Mouse (Mus musculus): Measurements from ENCODE around the gene Snx33. TPM values are rescaled to one million over a fixed set of nuclear protein-coding genes. Genes with fewer than 3 reads are reported as not detected.
"Not testable (repeated sequence)": the region's sequence is repeated elsewhere in the genome, so short reads cannot be mapped to it uniquely, and the experiment has no call there.

The Snx33 gene
- total and polyA plus RNA-seq, 2 experiments from 2014 or later = 1.3 to 5.8 TPM

DNA sequence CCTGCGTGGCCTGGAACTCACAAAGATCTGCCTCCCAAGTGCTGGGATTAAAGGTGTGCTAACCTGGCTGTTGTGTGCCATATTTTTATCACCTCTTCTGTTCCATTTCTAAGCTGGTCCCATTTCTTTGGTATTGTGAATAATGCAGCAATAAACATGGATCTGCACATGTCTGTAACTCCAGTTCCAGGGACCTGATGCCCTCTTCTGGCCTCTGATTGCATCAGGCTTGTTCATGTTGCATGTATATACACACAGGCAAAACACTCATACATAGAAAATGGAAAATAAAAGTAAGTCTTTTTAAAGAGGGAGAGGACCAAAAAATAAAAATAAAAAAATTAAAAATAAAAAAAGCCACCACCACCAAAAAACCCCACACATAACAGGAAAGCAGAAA lies 25.4 kb upstream of the Snx33 start:
- WGBS = 97% methylated on average over 1 of the region's 1 CpGs
- H3K9ac ChIP-seq = no peak overlapping the region
- H3K4me2 ChIP-seq (ENCODE audit: low read depth) = no peak overlapping the region
- no peak overlapping the region for H3K27ac ChIP-seq (ENCODE audit: low read depth, low read length)
- H3K27me3 ChIP-seq (ENCODE audit: insufficient read depth, low read length) = no peaks in the 10 kb centered on the region
- H3K4me1 ChIP-seq (ENCODE audit: insufficient read depth) = peaks cover 3% of the 10 kb centered on the region; the same call in 1 of the 2 replicates
- TF ChIP-seq CTCF (IDR thresholded peaks at IDR 0.05; ENCODE audit: low read depth) = no peak
- H3K4me3 ChIP-seq (ENCODE audit: low read depth, low read length) = no peak overlapping the region
- 0 out of 2 replicates have a peak, but pooled peaks cover 3% of the 10 kb centered on the region for H3K36me3 ChIP-seq (ENCODE audit: insufficient read depth)
- no peaks in the 10 kb centered on the region for H3K9me3 ChIP-seq (ENCODE audit: low read length)
- ATAC-seq = no peak
- DNase-seq = no peak

- TF ChIP-seq CTCF (IDR thresholded peaks at IDR 0.05; ENCODE audit: low read depth) = no peak
- H3K36me3 ChIP-seq (ENCODE audit: insufficient read depth) = 0 out of 2 replicates have a peak, but pooled peaks cover under 1% of the 10 kb centered on the region
- peak within 1 kb of the TSS; percentile 56 for H3K9ac ChIP-seq
- 1% methylated on average over 50 of the region's 50 CpGs for WGBS
- peak within 1 kb of the TSS; percentile 52 for H3K4me3 ChIP-seq (ENCODE audit: low read depth, low read length)
- DNase-seq = peak; percentile 98
- ATAC-seq = peak; percentile 100
- H3K27ac ChIP-seq (ENCODE audit: low read depth, low read length) = peak within 1 kb of the TSS; percentile 85
- no peaks in the 10 kb centered on the region for H3K27me3 ChIP-seq (ENCODE audit: insufficient read depth, low read length)
- peaks cover 3% of the 10 kb centered on the region; the same call in 1 of the 2 replicates for H3K4me1 ChIP-seq (ENCODE audit: insufficient read depth)
- no peaks in the 10 kb centered on the region for H3K9me3 ChIP-seq (ENCODE audit: low read length)
- peak within 1 kb of the TSS; percentile 76 for H3K4me2 ChIP-seq (ENCODE audit: low read depth)
These were observed 22.5 kb upstream of the Snx33 start, which contains the start of gene Snupn for GRCm38 (mm10) chr9:56950414-56951400. Gene Snupn (plus strand): TSS chr9:56950878.

- Histone ChIP-seq H3K9me3 (ENCODE audit: low read length) (no peaks in the 10 kb centered on the region), H3K36me3 (ENCODE audit: insufficient read depth) (no peaks in the 10 kb centered on the region), H3K4me1 (ENCODE audit: insufficient read depth) (peaks cover 3% of the 10 kb centered on the region; the same call in 1 of the 2 replicates), H3K9ac (peak overlapping the region; percentile 31; the same call in 1 of the 2 replicates), H3K4me3 (ENCODE audit: low read depth, low read length) (peak overlapping the region; percentile 24), H3K27me3 (ENCODE audit: insufficient read depth, low read length) (no peaks in the 10 kb centered on the region), H3K27ac (ENCODE audit: low read depth, low read length) (no peak overlapping the region), H3K4me2 (ENCODE audit: low read depth) (peak overlapping the region; percentile 76)
- DNase-seq (peak; percentile 9), ATAC-seq (no peak)
- TF ChIP-seq CTCF (IDR thresholded peaks at IDR 0.05; ENCODE audit: low read depth) = no peak
- 35% methylated on average over 13 of the region's 13 CpGs for WGBS
These were observed 21.6 kb upstream of the Snx33 start for GRCm38 (mm10) chr9:56949767-56950166.

GRCm38 (mm10) chr9:56948699-56949098 lies 20.5 kb upstream of the Snx33 start:
- H3K9ac ChIP-seq; ATAC-seq; H3K9me3 ChIP-seq (ENCODE audit: low read length); H3K36me3 ChIP-seq (ENCODE audit: insufficient read depth); H3K27ac ChIP-seq (ENCODE audit: low read depth, low read length); H3K27me3 ChIP-seq (ENCODE audit: insufficient read depth, low read length); DNase-seq; H3K4me1 ChIP-seq (ENCODE audit: insufficient read depth); H3K4me3 ChIP-seq (ENCODE audit: low read depth, low read length); H3K4me2 ChIP-seq (ENCODE audit: low read depth): not testable (repeated sequence)
- 95% methylated on average over 5 of the region's 5 CpGs for WGBS

DNA sequence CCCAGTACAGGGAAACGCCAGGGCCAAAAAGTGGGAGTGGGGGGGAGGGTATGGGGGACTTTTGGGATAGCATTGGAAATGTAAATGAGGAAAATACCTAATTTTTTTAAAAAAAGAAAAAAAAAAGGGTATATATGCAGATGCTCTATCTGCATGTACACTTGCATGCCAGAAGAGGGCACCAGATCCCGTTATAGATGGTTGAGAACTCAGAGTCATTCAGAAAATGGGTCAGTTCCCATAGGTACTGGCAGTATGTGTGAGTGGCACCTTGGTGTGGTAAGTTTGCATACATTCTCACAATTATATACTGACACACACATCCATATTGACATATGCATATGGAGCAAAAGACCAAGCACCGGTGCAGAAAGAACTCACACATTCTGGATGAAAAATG lies 19.3 kb upstream of the Snx33 start:
- WGBS = 23% methylated on average over 3 of the region's 3 CpGs
- H3K4me2 ChIP-seq (ENCODE audit: low read depth); H3K9ac ChIP-seq; H3K27ac ChIP-seq (ENCODE audit: low read depth, low read length); H3K4me1 ChIP-seq (ENCODE audit: insufficient read depth); H3K9me3 ChIP-seq (ENCODE audit: low read length); H3K27me3 ChIP-seq (ENCODE audit: insufficient read depth, low read length); H3K36me3 ChIP-seq (ENCODE audit: insufficient read depth); H3K4me3 ChIP-seq (ENCODE audit: low read depth, low read length); ATAC-seq: not testable (repeated sequence)
- peak; percentile 78 for TF ChIP-seq CTCF (IDR thresholded peaks at IDR 0.05; ENCODE audit: low read depth)
- peak; percentile 60 for DNase-seq

GRCm38 (mm10) chr9:56938374-56938773 lies 10.2 kb upstream of the Snx33 start:
- Histone ChIP-seq H3K4me1 (ENCODE audit: insufficient read depth) (0 out of 2 replicates have a peak, but pooled peaks cover 9% of the 10 kb centered on the region), H3K4me3 (ENCODE audit: low read depth, low read length) (peak overlapping the region; percentile 67), H3K9ac (peak overlapping the region; percentile 74), H3K36me3 (ENCODE audit: insufficient read depth) (no peaks in the 10 kb centered on the region), H3K4me2 (ENCODE audit: low read depth) (peak overlapping the region; percentile 76), H3K27me3 (ENCODE audit: insufficient read depth, low read length) (no peaks in the 10 kb centered on the region), H3K27ac (ENCODE audit: low read depth, low read length) (0 out of 2 replicates have a peak overlapping the region, but pooled peaks have one; percentile 85), H3K9me3 (ENCODE audit: low read length) (no peaks in the 10 kb centered on the region)
- no peak for TF ChIP-seq CTCF (IDR thresholded peaks at IDR 0.05; ENCODE audit: low read depth)
- DNase-seq = peak; percentile 16
- no peak for ATAC-seq
- WGBS = 7% methylated on average over 7 of the region's 7 CpGs

All from forebrain, postnatal 0 days (tissue).